Mouse (Mus musculus) c-Kit-negative CD71-positive TER-119-positive erythroid progenitor cells, embryonic 14.5 days (primary cell): ENCODE measurements around the gene Agap2.
"Not testable (repeated sequence)": the region's sequence is repeated elsewhere in the genome, so short reads cannot be mapped to it uniquely, and the experiment has no call there.

Experiments
- DNase-seq: peaks from one replicate; pipeline ENCODE4 v3.0.0-alpha.2; 2013; ENCODE audit warnings: low read depth, low spot score

Agap2 gene

DNA sequence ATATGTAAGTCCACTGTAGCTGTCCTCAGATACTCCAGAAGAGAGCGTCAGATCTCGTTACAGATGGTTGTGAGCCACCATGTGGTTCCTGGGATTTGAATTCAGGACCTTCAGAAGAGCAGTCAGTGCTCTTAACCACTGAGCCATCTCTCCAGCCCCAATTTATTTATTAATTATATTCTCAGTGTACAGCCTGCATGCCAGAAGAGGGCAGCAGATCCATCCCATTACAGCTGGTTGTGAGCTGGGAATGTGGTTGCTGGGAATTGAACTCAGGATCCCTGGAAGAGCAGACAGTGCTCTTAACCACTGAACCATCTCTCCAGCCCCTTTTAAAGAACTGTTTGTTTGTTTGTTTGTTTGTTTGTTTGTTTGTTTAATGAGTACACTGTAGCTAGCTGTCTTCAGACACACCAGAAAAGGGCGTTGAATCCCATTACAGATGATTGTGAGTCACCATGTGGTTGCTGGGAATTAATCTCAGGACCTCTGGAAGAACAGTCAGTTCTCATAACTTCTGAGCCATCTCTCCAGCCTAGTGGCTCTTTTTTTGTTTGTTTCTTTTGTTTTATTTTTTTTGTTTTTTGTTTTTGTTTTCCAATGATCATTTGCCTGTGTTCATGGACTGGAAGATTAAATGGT is 59.4 kb downstream of the Agap2 start:
- not testable (repeated sequence) for DNase-seq

DNA sequence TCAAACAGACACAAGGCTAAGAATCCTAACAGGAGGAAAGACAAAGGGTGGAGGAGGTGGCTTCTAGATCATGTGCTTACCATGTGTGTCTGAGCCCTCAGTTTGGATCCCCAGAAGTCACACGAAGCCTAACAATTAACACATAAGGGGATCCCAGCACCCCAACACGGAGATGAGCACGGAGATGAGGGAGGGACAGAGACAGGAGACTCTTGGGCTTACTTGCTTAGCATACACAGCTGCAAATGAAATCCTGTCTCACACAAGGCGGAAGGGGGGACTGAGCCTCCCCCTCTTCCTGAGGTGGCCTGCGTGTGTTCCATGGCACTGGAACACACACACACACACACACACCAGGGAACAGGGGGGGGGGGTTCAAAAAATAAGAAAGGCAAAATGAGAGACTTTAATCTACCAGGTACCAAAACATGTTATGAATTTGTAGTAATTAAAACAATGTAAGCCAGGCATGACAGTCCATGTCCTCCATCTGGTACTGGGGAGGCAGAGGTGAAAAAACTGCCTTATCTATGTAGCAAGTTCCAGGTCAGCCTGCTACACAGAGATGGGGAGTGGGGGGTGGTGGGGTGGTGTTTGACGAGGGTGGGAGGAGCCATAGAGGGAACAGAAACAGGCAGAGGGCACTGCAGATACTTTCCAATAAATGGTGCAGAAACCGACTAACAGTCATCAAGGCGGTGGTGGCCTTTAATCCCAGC is 60.2 kb downstream of the Agap2 start:
- no peak for DNase-seq

- no peak for DNase-seq
Measured at GRCm38 (mm10) chr10:127136510-127136909, 61.4 kb downstream of the Agap2 start.

DNA sequence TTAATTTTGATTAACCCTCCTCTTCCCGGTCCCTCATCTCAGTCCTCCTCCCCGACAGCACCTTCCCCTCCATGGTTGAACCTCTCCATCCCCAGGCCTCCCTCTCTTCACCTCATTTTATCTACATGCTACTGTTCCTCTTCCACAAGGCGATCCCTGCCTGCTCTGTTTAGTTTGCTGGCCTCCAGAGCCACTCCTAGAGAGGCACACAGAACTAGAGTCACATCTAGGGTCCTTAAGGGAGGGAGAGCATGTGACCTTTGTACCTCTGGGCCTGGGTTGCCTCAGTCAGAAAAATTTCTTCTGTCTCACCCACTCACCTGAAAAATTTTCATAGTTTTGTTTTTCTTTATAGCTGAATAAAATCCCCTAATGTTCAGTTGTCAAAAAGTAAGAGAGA is 62.8 kb downstream of the Agap2 start:
- DNase-seq = no peak

- DNase-seq = no peak
Measured at GRCm38 (mm10) chr10:127138328-127139141, 63.5 kb downstream of the Agap2 start.

DNA sequence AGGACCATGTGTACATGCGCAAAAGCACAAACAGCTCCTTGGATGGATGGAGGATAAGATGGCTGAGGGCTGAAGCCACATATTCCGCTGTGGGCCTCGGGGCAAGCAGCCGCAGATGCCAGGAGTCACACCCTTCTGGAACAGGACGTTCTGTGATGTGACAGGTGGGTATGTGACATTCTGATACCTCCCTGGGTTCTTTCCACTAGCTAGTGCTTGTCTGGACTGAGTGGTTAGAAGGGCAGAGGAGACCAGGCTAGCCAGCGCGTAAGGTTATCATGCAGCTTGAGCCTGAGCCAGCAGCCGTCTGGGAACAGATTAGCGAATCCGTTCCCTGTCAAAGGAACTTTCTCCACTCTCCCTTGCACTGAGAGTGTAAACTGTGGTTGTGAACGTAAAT is 65.9 kb downstream of the Agap2 start:
- DNase-seq = no peak

DNA sequence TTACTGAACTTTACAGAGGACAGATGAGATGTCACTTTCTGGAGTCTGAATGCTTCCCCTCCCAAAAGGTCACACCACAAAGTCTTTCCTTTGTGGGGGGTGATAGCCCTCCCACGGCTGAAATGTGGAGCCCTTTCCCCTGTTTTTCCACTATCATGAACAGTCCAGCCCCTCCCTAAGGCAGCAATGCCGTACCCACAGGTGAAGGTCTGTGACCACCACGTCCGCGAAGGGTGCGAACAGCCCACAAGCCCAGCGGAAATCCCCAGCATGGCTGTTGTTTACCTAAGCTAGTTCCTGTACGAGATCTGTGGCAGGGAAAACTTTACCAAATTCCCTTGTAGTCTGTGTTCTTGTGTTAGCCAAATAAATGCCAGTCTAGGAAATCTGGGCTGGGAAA is 66.4 kb downstream of the Agap2 start:
- DNase-seq = no peak
